Mouse (Mus musculus) stomach, embryonic 15.5 days (tissue): ENCODE measurements around the gene Iyd. TPM values are rescaled to one million over a fixed set of nuclear protein-coding genes. Genes with fewer than 3 reads are reported as not detected.

ENCODE experiments used
- polyA plus RNA-seq: library from polyadenylated mRNA; unstranded; fragments of >200 nt; fragmentation: Nextera tagmentation; extraction: Ambion mirVana; gene quantifications from 2 replicates; pipeline ENCODE4 v1.2.1, GENCODE M21; 2015

Iyd gene
- polyA plus RNA-seq, 1 experiment from 2014 or later = 7.6 TPM

Other genes with a start within 250 kb of the Iyd start
- gene Ppp1r14c, start 174.2 kb upstream of the Iyd start, polyA plus RNA-seq = 2.9 and 3.0 TPM in 2 replicates
- gene Plekhg1, start 200.1 kb downstream of the Iyd start, polyA plus RNA-seq = 9.2 and 11.0 TPM in 2 replicates